Mouse (Mus musculus): ENCODE data around the gene Pmp22.

Pmp22 gene

DNA sequence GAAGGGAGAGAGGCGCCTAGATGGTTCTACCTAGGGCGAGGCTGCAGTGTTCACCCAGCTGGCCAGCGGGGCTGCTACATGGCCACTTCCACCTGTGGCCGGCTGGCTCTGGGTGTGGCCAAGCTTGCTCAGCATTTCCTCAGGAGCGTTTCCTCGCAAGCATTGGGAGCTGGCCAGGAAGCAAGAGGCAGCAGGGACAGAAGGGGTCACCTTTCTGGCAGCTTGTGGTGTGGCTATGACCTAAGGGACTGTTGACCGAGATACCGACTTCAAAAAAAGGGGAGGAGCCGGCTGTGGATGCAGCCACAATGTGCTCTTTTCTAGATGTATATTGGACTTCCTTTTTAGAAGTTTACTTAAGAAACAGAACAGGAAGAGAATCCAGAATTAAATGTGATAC lies 593 bp downstream of the Pmp22 start:
- no peak for DNase-seq

DNA sequence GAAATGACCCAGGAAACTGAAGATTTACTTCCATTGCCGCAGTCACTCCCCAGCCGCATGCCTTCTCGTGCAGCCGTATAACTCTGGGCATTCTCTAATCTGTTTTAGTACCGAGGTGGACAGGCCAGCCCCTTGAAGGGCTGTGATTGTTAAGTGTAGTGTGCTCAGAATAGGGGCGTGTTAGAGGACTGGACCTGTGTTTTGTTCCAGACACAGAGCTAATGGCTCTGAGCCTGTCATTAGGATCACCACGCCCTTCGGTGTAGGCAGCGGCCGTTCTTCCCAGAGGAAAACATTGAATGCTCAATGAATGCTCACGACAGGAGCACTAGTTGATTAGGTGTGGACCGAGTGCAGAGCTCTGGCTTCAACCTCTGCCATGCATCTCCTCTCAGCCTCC lies 1.1 kb downstream of the Pmp22 start:
- DNase-seq = no peak

DNA sequence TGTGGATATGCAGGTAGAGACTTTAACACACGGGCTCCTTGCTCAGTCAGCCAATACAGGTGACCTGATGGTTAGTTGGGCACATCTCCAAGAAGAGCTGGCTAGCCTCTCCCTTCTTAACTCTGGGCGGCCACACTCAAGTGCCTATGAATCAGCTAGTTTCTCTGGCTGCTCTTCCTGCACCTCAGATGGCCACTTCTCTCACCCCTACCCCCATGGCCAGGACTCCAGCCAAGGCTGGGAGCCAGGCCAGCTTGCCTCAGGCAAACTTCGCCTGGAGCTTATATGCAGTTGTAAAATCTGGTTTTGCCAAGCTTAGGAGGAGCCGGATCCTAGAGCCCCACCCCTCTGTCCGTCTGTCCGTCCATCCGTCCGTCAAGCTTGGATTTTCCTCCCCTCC lies 1.7 kb downstream of the Pmp22 start:
- peak; percentile 75 to 89 for DNase-seq

DNA sequence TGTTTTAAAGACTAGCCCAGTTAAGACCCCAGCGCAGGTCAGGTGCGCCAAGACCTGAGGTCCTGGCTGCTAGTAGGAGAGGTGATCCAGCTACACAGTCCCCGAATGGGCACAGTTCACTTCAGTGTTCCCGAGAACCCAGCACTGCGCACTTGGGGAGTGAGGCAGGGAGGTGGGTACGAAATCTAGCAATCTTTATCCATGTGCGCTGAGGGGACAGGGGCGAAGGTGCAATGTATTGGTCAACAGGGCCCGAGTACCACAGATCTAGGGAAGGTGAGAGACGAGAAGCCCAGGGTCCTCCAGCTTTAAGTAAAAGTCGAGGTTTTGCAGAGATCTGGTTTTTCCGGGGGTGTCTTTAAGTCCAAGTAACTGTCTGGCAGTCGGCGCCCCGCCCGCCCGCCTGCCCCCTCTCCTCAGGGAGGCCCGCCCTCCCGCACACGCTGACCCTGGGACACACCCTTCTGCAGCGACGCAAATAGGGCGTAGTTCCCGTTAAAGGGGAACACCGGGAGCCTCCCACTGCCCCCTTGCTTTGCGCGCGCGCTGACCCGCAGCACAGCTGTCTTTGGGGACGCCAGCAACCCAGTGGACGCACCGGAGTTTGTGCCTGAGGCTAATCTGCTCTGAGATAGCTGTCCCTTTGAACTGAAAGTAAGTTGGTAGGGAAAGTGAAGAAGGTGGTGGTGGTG lies 2.4 kb downstream of the Pmp22 start:
- DNase-seq = no peak

DNA sequence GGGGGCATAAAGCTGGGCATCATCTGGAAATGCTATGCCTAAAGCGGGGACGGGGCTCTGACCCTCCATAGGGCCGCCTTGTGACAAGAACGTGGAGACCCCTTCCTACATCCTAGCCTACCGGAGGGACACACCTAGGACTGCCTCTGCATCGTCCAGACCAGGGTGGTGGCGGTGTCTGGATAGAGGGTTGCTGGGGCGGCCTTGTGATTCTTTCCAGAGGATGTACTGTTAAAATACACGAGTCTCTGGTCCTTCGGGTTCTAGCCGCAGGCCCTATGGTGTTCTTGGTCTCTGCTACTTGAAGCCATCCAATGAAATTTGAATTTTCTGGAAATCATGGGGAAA lies 2.9 kb downstream of the Pmp22 start:
- no peak for DNase-seq

DNA sequence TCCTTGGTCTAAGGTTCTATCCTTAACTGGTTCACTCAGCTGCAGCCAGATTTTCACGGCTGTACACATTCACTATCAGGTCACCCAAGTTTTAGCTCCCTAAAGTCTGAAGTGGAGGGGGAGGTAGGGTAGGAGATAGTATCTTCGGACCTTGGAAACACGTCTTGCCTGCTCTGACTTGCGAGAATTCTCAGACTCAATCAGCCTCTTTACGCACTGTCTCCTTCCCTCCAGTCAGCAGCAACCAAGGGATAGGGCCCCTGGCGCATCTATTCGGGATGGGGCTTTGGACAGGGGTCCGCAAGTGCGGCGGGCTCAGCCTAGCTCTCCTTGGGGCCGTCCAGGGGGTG lies 3.3 kb downstream of the Pmp22 start:
- DNase-seq = no peak

DNA sequence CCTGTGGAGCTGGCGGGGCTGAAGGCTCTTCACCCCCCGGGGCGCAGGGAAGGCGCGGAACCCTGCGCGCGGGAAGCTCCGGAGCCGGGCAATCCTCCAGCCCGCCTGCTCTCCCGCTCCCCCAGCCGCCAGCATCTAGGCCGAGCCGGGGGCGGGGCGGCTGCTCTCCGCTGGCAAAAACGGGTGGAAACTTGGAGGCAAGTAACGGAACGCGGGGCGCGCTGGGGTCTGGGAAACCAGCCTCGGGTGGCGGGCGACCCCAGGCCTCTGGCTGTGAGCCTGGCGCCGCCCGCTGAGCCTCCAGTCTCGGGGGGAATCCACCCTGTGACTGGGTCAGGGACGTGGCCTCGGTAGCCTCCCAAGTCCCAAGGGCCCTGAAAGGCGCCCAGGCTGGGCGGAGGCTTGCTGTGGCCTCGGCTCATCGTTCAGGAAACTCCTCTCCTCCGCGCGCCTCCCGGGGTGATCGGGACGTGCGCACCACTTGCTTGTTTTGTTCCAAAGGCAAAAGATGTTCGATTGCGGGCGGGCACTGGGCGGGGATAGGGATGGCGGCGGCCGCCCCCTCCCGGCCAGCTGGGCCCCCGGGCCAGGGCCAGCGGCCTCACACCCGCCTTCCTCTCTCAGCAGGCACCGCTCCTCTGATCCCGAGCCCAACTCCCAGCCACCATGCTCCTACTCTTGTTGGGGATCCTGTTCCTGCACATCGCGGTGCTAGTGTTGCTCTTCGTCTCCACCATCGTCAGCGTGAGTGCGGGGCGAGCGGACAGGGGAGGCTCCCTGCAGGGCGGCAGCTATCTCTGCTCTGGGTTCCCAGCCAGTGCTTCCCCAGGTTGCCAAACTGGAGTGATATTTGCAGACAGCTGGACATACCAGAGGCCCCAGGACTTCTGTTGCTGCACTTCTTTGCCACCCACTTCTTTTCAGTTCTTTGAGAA lies 4.0 kb downstream of the Pmp22 start:
- DNase-seq = peak; percentile 55 to 63

DNA sequence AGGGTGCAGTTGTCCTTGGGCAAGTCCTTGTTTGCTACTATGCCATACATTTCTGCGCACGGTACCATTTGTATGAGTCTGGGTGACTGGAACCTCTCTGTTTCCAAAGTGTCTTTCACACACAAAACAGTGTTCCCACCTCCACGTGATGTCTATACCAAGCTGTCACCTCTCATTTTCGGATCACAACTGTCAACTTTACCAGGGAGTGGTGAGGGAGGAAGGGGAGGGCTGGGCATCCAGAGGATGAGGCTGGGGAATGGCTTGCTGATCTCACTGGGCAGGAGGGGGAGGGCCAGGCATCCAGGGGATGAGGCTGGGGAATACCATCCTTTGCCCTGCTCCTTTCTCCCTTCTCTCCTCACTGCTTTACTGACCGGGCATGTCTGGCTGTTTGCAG lies 5.2 kb downstream of the Pmp22 start:
- DNase-seq = no peak

DNA sequence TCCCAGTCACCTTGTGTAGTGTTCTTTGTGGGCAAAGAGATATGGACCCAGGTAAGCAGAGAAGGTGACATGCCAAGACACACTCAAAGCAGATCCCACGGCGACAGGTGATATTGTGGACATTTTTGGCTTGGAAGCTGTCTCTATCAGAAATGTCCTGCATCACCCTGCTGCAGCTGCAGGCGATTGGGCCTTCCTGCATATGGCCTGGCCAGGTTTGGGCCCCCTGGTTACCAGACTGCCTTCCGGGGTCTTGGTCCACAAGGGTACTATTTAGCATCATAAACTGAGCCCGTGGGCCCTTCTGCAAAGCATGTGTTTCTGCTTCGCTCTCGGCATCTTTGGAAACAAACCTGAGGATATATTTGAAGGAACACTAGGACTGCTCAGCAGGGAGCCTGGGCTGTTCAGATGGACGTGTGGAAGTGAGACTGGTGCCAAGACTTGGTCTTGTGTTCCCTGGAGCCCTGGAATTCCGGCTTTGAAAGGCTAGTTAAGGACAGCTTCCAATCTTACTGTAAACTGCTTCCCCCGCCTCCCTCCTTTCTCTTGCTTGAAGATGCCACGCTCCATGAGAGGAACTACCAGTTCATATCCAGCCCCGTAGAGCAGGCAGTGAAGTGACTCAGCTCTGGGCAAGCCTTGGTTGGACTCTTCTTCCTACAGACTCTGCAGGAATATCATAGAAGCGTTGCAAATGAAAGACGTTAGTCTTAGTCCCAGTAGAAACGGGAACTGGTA lies 6.1 kb downstream of the Pmp22 start:
- peak; percentile 28 to 42 for DNase-seq

DNA sequence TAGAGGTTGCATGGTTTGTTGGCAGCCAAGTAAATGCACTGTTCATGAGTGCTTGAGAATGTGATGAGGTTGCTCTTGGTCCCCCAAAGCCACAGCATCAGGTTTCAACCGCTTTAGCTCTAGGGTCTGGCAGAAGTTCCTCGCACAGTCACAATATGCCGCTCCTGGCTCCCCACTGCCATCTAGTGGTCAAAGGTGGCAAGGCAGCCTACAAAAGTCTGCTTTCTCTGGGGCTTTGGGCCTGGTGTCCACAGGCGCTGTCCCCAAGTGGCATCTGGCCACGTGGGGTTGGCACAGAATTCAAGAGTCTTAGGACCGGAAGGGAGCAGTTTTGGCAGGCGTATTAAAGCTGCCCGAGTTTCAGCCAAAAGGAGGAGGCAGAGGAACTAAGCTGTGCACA lies 6.8 kb downstream of the Pmp22 start:
- DNase-seq = peak; percentile 96 to 98

DNA sequence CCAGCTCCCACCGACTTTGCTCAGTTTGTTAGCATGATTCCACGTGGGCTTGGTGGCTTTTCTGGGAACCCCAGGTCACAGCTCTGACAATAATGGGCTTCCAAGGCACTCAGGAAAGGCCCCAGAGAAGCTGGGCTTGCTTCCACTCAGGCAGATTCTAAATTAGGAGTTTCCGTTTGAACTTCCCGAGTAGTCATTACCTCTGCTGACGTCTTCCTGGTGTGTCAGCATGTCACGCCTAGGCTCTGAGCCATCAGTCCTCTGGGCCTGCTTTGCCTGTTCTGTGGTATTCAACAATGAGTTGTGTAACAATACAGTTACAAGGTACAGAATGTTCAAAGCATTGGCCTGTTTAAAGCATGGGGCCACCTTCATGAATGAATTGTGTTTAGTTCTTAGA lies 7.4 kb downstream of the Pmp22 start:
- DNase-seq = no peak

DNA sequence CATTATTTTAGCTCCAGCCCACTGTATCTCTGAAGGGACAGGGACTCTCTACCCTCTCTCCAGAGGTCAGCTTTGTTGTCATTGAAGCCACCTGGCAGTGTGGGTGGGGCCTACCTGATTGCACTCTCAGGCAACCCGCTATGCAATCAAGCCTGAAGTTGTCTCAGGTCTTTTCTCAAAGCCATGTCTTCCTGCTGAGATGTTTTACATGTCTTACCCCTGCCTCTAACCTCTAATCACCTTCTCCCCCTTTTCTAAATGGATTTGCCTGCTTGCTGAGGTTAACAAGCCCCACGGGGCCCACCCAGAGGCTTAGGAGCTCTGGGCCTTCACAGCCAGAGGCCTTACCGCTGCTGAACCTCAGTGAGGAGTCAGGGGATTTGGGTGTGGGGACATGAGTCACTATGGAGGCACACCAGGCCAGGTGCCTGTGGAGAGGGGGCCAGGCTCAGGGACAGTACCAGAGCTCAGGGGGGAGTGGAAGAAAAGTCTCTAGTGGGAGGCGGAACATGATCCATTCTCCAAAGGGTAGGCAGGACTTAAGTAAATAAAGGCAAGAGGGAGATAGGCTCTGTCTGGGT lies 8.1 kb downstream of the Pmp22 start:
- no peak for DNase-seq

DNA sequence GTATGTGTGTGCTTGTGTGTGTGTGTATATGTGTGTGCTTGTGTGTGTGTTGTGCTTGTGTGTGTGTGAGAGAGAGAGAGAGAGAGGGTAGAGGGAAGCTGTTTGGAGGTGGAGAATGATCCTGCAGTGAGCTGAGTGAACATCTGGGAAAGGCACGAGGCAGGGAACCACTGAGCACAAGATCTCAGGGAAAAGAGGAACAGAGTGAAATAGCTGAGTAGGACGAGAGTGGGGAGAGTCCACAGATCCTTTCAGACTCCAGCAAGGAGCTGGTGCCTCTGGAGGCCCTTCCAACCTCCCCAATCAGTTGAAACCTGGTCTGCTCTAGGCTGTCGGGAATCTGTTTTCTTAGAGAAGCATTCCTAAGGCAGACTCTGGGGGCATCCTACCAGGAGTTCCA lies 10.0 kb downstream of the Pmp22 start:
- DNase-seq = no peak

DNA sequence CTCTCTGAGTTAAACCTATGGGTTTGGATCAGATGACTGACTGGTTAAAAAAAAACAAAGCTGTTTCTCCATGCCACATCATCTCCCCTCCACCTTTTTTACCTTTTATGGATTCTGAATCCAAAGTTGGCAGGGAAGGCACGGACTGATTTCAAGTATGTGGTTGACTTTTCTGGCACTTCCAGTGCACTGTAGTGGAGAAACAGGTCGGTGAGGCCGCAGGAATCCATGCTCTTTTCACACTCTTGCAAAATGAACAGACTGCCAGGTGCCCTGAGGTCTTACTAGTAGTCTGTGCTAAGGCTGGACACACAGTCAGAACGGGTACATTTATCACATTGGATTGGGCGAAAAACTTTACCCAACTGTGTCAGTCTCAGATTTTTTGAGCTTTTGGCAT lies 13.5 kb downstream of the Pmp22 start:
- DNase-seq = no peak

DNA sequence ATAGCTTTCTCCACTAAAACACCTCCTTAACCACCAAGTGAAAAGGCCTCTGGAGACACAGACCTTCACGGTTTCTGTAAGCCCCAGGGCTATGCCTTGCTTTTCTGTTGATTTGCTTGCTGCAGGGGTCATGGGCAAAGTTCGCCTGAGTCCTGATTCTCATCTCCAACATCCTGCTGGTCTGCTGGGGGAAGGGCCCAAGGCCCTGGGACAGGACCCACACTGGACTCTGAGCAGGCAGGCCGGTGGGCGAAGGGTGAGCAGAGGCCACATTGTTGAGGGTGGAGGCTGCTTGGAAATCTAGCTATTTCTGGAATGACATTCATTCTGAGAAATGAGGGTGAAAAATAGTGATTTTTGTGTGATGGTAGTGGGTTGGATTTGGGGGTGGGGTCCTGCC lies 14.0 kb downstream of the Pmp22 start:
- DNase-seq = no peak

DNA sequence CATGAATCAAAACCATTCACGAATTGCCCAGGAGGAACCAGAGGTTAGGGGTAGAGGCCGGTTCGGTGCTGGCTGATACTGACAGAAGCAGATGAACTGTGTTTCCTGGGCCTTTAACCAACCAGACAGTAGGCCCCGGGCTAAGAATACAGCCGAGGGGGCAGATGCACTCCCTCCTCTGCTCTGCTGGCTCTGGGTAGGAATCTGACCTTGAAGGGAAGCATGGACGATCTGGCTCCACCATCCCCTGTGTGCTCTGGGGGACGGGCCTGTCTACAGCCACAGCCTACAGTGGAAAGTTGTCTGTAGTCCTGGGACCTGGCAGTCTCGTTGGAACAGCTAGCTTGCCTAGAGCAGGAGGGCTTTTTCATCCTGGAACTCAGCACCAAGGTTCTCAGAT lies 14.7 kb downstream of the Pmp22 start:
- DNase-seq = no peak

DNA sequence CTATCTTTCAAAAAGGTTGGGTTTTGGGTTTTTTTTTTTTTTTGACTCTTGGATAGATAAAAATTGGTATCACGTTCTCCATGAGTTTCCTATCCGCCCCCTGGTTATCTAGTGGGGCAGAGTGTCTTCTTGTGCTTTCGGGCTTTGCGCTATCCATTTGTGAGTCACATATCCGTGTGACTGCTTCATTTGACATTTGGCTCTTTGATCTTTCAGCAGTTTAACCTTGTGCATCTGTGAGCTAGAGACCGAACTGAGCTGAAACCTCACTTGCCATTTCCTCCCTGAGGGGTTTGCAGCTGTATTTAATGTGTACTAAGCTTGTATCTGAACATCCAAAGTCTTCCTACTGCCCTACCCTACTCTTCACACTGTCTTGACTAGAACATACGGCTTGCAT lies 17.8 kb downstream of the Pmp22 start:
- no peak for DNase-seq

DNA sequence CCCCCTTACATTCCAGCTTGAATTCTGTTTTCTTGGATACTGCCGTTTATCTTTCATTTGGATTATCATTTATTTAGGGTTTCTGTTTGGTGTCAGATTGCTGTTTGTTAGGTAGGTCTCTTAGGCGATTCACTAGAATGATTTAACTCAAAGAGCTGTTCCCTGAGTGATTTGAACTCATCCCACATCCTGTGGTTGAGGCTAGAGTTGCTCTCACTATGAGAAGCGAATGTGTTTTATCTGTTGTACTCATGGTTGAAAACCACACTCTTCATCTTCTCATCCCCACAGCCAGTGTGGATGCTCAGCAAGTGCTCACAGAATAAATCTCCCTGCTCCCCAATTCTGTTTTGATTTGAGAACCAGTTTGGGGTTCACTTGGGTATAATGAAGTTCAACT lies 19.5 kb downstream of the Pmp22 start:
- no peak for DNase-seq

DNA sequence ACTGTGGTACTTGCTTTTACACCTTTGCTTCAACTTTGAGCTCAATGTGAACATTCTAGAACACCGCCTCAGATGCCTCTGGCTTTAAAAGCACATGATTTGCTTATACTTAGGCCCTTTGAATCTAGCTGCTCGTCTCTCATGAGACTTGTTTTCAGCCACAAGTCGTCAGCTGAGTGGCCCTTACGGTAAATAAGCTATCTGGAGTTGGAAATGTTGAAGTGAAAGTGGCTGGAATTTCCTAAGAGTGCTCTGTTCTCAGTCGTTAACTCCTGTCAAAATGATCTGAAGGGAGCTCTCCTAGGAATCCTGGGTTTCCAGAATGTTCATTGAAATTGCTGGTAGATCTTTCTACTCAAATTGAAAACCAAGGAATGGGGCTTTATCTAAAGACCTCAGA lies 23.1 kb downstream of the Pmp22 start:
- DNase-seq = no peak

DNA sequence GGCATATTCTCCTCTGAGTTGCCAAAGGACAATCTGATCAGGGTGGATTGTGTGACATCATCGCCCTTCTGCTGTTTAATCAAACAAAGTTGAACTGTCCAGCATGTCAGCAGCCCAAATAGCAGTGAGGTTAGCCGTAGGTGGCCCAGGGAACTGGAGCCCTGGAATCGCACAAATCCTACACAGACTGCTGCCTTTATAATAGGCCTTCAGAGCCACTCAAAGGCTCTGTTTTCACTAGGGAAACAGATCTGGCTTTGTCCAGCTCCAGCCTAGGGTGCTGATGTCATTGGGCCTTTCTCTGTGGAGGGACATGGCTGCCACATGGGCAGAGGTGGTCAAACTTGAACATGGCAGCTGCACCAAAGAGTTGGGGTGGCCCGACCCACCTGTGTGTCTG lies 28.3 kb downstream of the Pmp22 start:
- DNase-seq = no peak

DNA sequence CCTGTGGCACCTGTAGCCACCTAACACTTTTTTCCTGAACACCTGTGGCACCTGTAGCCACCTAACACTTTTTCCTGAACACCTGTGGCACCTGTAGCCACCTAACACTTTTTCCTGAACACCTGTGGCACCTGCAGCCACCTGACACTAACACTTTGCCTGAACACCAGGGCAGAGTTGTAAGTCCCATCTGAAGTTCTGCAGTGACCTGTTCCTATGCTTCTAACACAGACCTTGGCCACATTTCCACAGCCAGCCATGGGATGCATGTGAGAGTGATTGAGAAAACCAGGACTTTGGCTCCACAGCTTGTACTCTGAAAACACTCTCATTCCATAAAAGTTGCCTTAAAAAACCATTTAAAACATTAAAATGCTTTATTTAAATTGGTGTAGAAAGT lies 32.1 kb downstream of the Pmp22 start:
- DNase-seq = no peak

DNA sequence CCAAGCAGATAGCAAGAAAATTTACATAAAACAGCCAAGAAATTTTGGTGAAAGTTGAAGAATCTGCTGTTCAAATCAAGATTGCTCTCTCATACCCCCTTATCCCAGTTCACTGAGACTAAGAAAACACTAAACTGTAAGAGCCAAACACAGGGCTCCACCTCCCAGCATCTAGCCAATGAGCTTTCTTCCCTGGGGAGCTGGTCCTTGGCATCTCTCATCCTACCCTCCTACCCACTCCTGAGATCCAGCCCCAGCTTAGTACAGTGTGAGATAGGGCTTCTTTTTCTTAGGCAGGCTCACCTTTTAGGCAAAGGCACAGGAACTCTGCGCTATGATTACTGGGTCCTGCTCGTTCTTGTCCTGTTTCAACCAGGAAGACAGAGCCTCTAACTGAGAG lies 34.0 kb downstream of the Pmp22 start:
- DNase-seq = no peak

DNA sequence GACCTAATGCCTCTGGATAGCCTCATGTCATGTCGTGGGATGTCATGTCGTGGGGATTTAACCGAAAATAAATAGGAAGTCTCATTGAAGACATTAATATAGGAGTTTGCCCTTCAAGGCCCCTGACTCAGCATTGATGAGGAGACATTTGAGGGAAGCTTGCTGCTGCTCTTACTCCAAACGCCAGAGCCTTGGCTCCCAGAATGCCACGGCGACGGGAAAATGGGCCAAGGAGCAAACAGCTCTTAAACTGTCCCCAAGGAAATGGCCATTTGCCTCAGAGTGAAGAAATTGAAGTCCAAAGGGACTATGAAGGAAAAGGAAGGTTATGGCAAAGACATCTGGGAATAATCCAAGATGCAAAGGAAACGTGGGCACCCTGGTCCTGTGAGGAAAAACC lies 34.8 kb downstream of the Pmp22 start:
- DNase-seq = no peak
